In the genomic region with DNA sequence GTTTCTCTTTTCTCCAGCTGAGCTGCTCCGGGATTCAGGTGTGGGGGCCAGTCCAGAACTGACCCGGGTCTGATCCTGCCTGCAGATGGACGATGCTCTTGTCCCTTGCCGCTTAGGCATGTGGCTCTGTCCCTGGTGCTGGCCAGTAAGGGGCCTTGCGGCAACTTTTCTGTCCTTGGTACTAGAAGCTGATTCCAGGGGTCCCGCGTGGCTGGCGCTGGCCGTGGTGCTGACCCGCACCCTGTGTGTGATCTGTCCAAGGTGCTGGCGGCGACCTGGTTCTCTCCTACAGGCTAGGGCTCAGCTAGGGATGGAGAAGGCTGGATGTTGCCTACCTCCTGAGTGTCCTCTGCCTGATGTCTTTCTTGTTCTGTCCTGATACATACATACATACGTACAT, we compare ENCODE assay signal across 8 mouse cellular contexts. TPM values are rescaled to one million over a fixed set of nuclear protein-coding genes. Genes with fewer than 3 reads are reported as not detected.
A peak's percentile ranks its signal among the peaks of the same experiment; 100 is the strongest.
DNase-seq lines count a peak whose midpoint lies in the region; ATAC-seq and TF ChIP-seq lines count a peak whose summit lies in the region.

No protein-coding gene starts in this region.

- TF ChIP-seq POLR2A in CH12.LX (IDR thresholded peaks at IDR 0.05; ENCODE audit: low read depth, low read length): no peak

- H3K36me3 ChIP-seq in forebrain, embryonic 11.5 days (ENCODE audit: control insufficient read depth, insufficient read depth, low read length): peaks cover 4% of the 10 kb centered on the region; the same call in 1 of the 2 replicates
- peaks cover 78% of the 10 kb centered on the region for H3K36me3 ChIP-seq in forebrain, embryonic 14.5 days (ENCODE audit: control insufficient read depth, insufficient read depth, low read length)
- peaks cover 74 to 99% of the 10 kb centered on the region in 2 experiments for H3K36me3 ChIP-seq in CH12.LX (replicated peaks in 1 of 2; ENCODE audit: control insufficient read depth in 1 of 2, insufficient read depth in 1 of 2, low read length in 1 of 2)
- peaks cover 9% of the 10 kb centered on the region; the same call in 1 of the 2 replicates for H3K36me3 ChIP-seq in midbrain, embryonic 11.5 days (ENCODE audit: control insufficient read depth, insufficient read depth, low read length)

- 29% methylated on average over 13 of the region's 13 CpGs for WGBS in forebrain, embryonic 11.5 days
- 32% methylated on average over 13 of the region's 13 CpGs for WGBS in forebrain, embryonic 14.5 days
- 31% methylated on average over 13 of the region's 13 CpGs for WGBS in midbrain, embryonic 11.5 days

- DNase-seq in forebrain, embryonic 11.5 days (ENCODE audit: low spot score): peak; percentile 83
- DNase-seq in forebrain, embryonic 14.5 days (ENCODE audit: low spot score): no peak
- no peak for DNase-seq in CH12.LX (ENCODE audit: extremely low read depth)
- peak; percentile 87 for DNase-seq in embryo, embryonic 9.5 days (ENCODE audit: extremely low spot score)
- peak; percentile 76 for DNase-seq in liver
- DNase-seq in thymus, postnatal 0 days (ENCODE audit: low spot score): peak; percentile 40
- no peak for DNase-seq in midbrain, embryonic 11.5 days (ENCODE audit: low spot score, missing footprints)
- DNase-seq in layer of hippocampus, adult 11-12 months (ENCODE audit: low spot score): no peak

- dilution Hi-C loops in CH12.LX (cut with MboI; ENCODE audit: extremely low pct_ligation_motif_present, extremely low pct_unique_long_range_greater_than_20kb, low sequenced_read_pairs): no loop called here

- no peaks in the 10 kb centered on the region for H3K27me3 ChIP-seq in forebrain, embryonic 11.5 days (ENCODE audit: control insufficient read depth, insufficient read depth, low read length)
- no peaks in the 10 kb centered on the region for H3K27me3 ChIP-seq in forebrain, embryonic 14.5 days (replicated peaks; ENCODE audit: control insufficient read depth, insufficient read depth, low read length)
- H3K27me3 ChIP-seq in CH12.LX (replicated peaks): no peaks in the 10 kb centered on the region
- no peaks in the 10 kb centered on the region for H3K27me3 ChIP-seq in midbrain, embryonic 11.5 days (ENCODE audit: control insufficient read depth, insufficient read depth, low read length)

- no peak for TF ChIP-seq CTCF in CH12.LX (conservative IDR thresholded peaks at IDR 0.05 in 1 of 2, IDR thresholded peaks at IDR 0.05 in 1 of 2; ENCODE audit: low read depth in 2 of 2, low read length in 2 of 2)

- H3K9ac ChIP-seq in forebrain, embryonic 11.5 days (ENCODE audit: low read length): no peak overlapping the region
- no peak overlapping the region for H3K9ac ChIP-seq in forebrain, embryonic 14.5 days (ENCODE audit: low read length)
- H3K9ac ChIP-seq in CH12.LX (ENCODE audit: insufficient read depth, low read depth): no peak overlapping the region
- no peak overlapping the region for H3K9ac ChIP-seq in midbrain, embryonic 11.5 days (ENCODE audit: low read length)

- H3K9me3 ChIP-seq in forebrain, embryonic 11.5 days (ENCODE audit: control insufficient read depth, low read length): no peaks in the 10 kb centered on the region
- no peaks in the 10 kb centered on the region for H3K9me3 ChIP-seq in forebrain, embryonic 14.5 days (replicated peaks; ENCODE audit: control insufficient read depth, low read length)
- no peaks in the 10 kb centered on the region for H3K9me3 ChIP-seq in CH12.LX (replicated peaks; ENCODE audit: low read length)
- H3K9me3 ChIP-seq in midbrain, embryonic 11.5 days (ENCODE audit: control insufficient read depth, low read length): no peaks in the 10 kb centered on the region

- no peak overlapping the region for H3K4me3 ChIP-seq in forebrain, embryonic 11.5 days (ENCODE audit: low read depth, low read length)
- H3K4me3 ChIP-seq in forebrain, embryonic 14.5 days (ENCODE audit: low read depth, low read length): no peak overlapping the region
- no peak overlapping the region for H3K4me3 ChIP-seq in CH12.LX (replicated peaks in 1 of 3; ENCODE audit: low read depth in 2 of 3, low read length in 2 of 3, poor library complexity in 1 of 3)
- no peak overlapping the region for H3K4me3 ChIP-seq in midbrain, embryonic 11.5 days (ENCODE audit: low read depth, low read length)

- H3K4me2 ChIP-seq in forebrain, embryonic 11.5 days (ENCODE audit: low read depth, low read length, severe bottlenecking): no peak overlapping the region
- no peak overlapping the region for H3K4me2 ChIP-seq in forebrain, embryonic 14.5 days (ENCODE audit: low read length)
- H3K4me2 ChIP-seq in CH12.LX (ENCODE audit: insufficient read depth, low read depth, poor library complexity, severe bottlenecking): no peak overlapping the region
- no peak overlapping the region for H3K4me2 ChIP-seq in midbrain, embryonic 11.5 days

- no peak for TF ChIP-seq EP300 in CH12.LX (IDR thresholded peaks at IDR 0.05; ENCODE audit: low read length)

- no peak for TF ChIP-seq RAD21 in CH12.LX (IDR thresholded peaks at IDR 0.05; ENCODE audit: low read depth, low read length)

- H3K27ac ChIP-seq in forebrain, embryonic 11.5 days (ENCODE audit: low read depth, low read length): no peak overlapping the region
- no peak overlapping the region for H3K27ac ChIP-seq in forebrain, embryonic 14.5 days (ENCODE audit: low read depth, low read length)
- H3K27ac ChIP-seq in CH12.LX (ENCODE audit: insufficient read depth, low read depth): no peak overlapping the region
- no peak overlapping the region for H3K27ac ChIP-seq in midbrain, embryonic 11.5 days (ENCODE audit: low read depth, low read length)

- H3K79me2 ChIP-seq in CH12.LX (replicated peaks; ENCODE audit: control insufficient read depth, extremely low read depth, insufficient read depth, poor library complexity, severe bottlenecking): no peaks in the 10 kb centered on the region

- H3K4me1 ChIP-seq in forebrain, embryonic 11.5 days (replicated peaks; ENCODE audit: control insufficient read depth, insufficient read depth, low read length): no peaks in the 10 kb centered on the region
- H3K4me1 ChIP-seq in forebrain, embryonic 14.5 days (ENCODE audit: control insufficient read depth, insufficient read depth, low read length): no peaks in the 10 kb centered on the region
- peaks cover 4 to 16% of the 10 kb centered on the region in 2 experiments; a peak in 3 of 4 replicates for H3K4me1 ChIP-seq in CH12.LX (ENCODE audit: control insufficient read depth in 1 of 2, insufficient read depth in 2 of 2)
- no peaks in the 10 kb centered on the region for H3K4me1 ChIP-seq in midbrain, embryonic 11.5 days (ENCODE audit: control insufficient read depth, insufficient read depth, low read length)

- no peak for ATAC-seq in forebrain, embryonic 11.5 days (replicated peaks; ENCODE audit: low FRiP score)
- ATAC-seq in forebrain, embryonic 14.5 days: no peak
- ATAC-seq in midbrain, embryonic 11.5 days (ENCODE audit: low FRiP score): no peak

- in situ Hi-C loops in CH12.LX (cut with MboI; ENCODE audit: low pct_ligation_motif_present, low pct_unique_long_range_greater_than_20kb, low sequenced_read_pairs): no loop called here

RNA-seq across cellular contexts. Expression of gene Tas1r3, which starts 3.8 kb away (rescaled TPM):
- polyA plus RNA-seq in forebrain, embryonic 11.5 days (2014; fragmentation: Nextera tagmentation; extraction: Ambion mirVana): 0.45 and 0.60 TPM in 2 replicates
- polyA plus RNA-seq in forebrain, embryonic 14.5 days (2014; fragmentation: Nextera tagmentation; extraction: Ambion mirVana): 0.46 and 0.61 TPM in 2 replicates
- total RNA-seq in CH12.LX (2012; rRNA removed): 0.63 and 0.89 TPM in 2 replicates
- 0.09 and 0.15 TPM in 2 replicates for total RNA-seq in CH12.LX (2014; rRNA removed)
- polyA plus RNA-seq in CH12.LX (2012; ENCODE audit: insufficient read length, low read depth): 0.34 and 0.47 TPM in 2 replicates
- polyA plus RNA-seq in thymus, postnatal 0 days (2015; fragmentation: Nextera tagmentation; extraction: Ambion mirVana): 0.16 and 0.28 TPM in 2 replicates
- polyA plus RNA-seq in midbrain, embryonic 11.5 days (2014; fragmentation: Nextera tagmentation; extraction: Ambion mirVana): 0.34 and 0.59 TPM in 2 replicates

RNA-seq across cellular contexts. Expression of gene Cptp, which starts 9.9 kb away (rescaled TPM):
- polyA plus RNA-seq in forebrain, embryonic 11.5 days (2014; fragmentation: Nextera tagmentation; extraction: Ambion mirVana): 22.3 and 27.0 TPM in 2 replicates
- polyA plus RNA-seq in forebrain, embryonic 14.5 days (2014; fragmentation: Nextera tagmentation; extraction: Ambion mirVana): 28.3 and 29.5 TPM in 2 replicates
- 12.1 and 16.2 TPM in 2 replicates for total RNA-seq in CH12.LX (2012; rRNA removed)
- 8.0 and 9.0 TPM in 2 replicates for total RNA-seq in CH12.LX (2014; rRNA removed)
- 15.5 and 16.5 TPM in 2 replicates for polyA plus RNA-seq in CH12.LX (2012; ENCODE audit: insufficient read length, low read depth)
- polyA plus RNA-seq in thymus, postnatal 0 days (2015; fragmentation: Nextera tagmentation; extraction: Ambion mirVana): 9.4 and 11.4 TPM in 2 replicates
- polyA plus RNA-seq in midbrain, embryonic 11.5 days (2014; fragmentation: Nextera tagmentation; extraction: Ambion mirVana): 24.7 and 24.8 TPM in 2 replicates

RNA-seq across cellular contexts. Expression of gene Ints11, which starts 10.0 kb away (rescaled TPM):
- 108 and 117 TPM in 2 replicates for polyA plus RNA-seq in forebrain, embryonic 11.5 days (2014; fragmentation: Nextera tagmentation; extraction: Ambion mirVana)
- polyA plus RNA-seq in forebrain, embryonic 14.5 days (2014; fragmentation: Nextera tagmentation; extraction: Ambion mirVana): 94.6 and 102 TPM in 2 replicates
- total RNA-seq in CH12.LX (2012; rRNA removed) (97.6 and 103 TPM in 2 replicates), CH12.LX (2014; rRNA removed) (83.9 and 88.9 TPM in 2 replicates)
- 72.5 and 77.1 TPM in 2 replicates for polyA plus RNA-seq in CH12.LX (2012; ENCODE audit: insufficient read length, low read depth)
- 84.9 and 92.2 TPM in 2 replicates for polyA plus RNA-seq in thymus, postnatal 0 days (2015; fragmentation: Nextera tagmentation; extraction: Ambion mirVana)
- 102 and 103 TPM in 2 replicates for polyA plus RNA-seq in midbrain, embryonic 11.5 days (2014; fragmentation: Nextera tagmentation; extraction: Ambion mirVana)

RNA-seq across cellular contexts. Expression of gene Dvl1, which starts 12.1 kb away (rescaled TPM):
- 17.9 and 18.0 TPM in 2 replicates for polyA plus RNA-seq in forebrain, embryonic 11.5 days (2014; fragmentation: Nextera tagmentation; extraction: Ambion mirVana)
- 10.8 and 12.4 TPM in 2 replicates for polyA plus RNA-seq in forebrain, embryonic 14.5 days (2014; fragmentation: Nextera tagmentation; extraction: Ambion mirVana)
- total RNA-seq in CH12.LX (2012; rRNA removed) (52.1 and 55.1 TPM in 2 replicates), CH12.LX (2014; rRNA removed) (25.8 and 28.5 TPM in 2 replicates)
- polyA plus RNA-seq in CH12.LX (2012; ENCODE audit: insufficient read length, low read depth): 21.4 and 23.9 TPM in 2 replicates
- 5.7 and 7.6 TPM in 2 replicates for polyA plus RNA-seq in thymus, postnatal 0 days (2015; fragmentation: Nextera tagmentation; extraction: Ambion mirVana)
- polyA plus RNA-seq in midbrain, embryonic 11.5 days (2014; fragmentation: Nextera tagmentation; extraction: Ambion mirVana): 8.6 and 10.7 TPM in 2 replicates

RNA-seq across cellular contexts. Expression of gene Mxra8, which starts 19.8 kb away (rescaled TPM):
- 28.8 and 29.3 TPM in 2 replicates for polyA plus RNA-seq in forebrain, embryonic 11.5 days (2014; fragmentation: Nextera tagmentation; extraction: Ambion mirVana)
- polyA plus RNA-seq in forebrain, embryonic 14.5 days (2014; fragmentation: Nextera tagmentation; extraction: Ambion mirVana): 15.6 and 22.1 TPM in 2 replicates
- total RNA-seq in CH12.LX (2012; rRNA removed): 17.2 and 24.0 TPM in 2 replicates
- total RNA-seq in CH12.LX (2014; rRNA removed): 8.8 and 10.8 TPM in 2 replicates
- polyA plus RNA-seq in CH12.LX (2012; ENCODE audit: insufficient read length, low read depth): 10.8 and 12.4 TPM in 2 replicates
- 15.1 and 18.1 TPM in 2 replicates for polyA plus RNA-seq in thymus, postnatal 0 days (2015; fragmentation: Nextera tagmentation; extraction: Ambion mirVana)
- 37.7 and 41.9 TPM in 2 replicates for polyA plus RNA-seq in midbrain, embryonic 11.5 days (2014; fragmentation: Nextera tagmentation; extraction: Ambion mirVana)

Comparison
In these comparisons a context has a peak if more than half of its experiments do, and no peak if none do; other contexts are left out.
1. DNase-seq: peak in forebrain, embryonic 11.5 days (single experiment), embryo, embryonic 9.5 days (single experiment), liver (single experiment) and thymus, postnatal 0 days (single experiment); none in forebrain, embryonic 14.5 days (single experiment), CH12.LX (single experiment), midbrain, embryonic 11.5 days (single experiment) and layer of hippocampus, adult 11-12 months (single experiment).